Mouse (Mus musculus) bone marrow macrophage, adult 2 months (primary cell): ENCODE data around the gene Gpr107.

Experiments used
- CTCF ChIP-seq: IDR thresholded peaks from 2 replicates; pipeline ENCODE4 v1.5.1; 2012; ENCODE audit warnings: low read depth, mild to moderate bottlenecking, low read length, moderate library complexity
- POLR2A ChIP-seq: IDR thresholded peaks from 2 replicates; pipeline ENCODE4 v1.6.1; 2012; ENCODE audit warnings: mild to moderate bottlenecking, low read depth, low read length, borderline replicate concordance

DNA sequence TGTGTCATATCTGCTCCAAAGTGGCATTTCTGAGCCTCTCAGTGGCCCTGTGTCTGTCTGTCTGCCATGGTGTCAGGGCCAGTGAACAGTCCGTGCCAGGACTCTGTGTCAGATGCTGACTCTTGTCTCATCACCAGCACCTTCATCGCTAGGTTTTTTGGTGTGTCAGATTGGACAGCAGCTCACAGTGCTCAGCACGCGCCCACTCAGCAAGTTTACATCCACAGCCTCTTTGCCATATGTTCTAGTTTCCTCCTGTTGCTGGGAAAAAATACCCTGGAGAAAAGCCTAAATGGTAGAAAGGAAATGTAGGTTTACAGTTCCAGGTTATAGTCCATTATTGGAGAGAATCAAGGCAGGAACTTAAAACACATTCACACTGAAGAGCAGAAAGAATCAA is 46.5 kb downstream of the Gpr107 start:
- no peak for TF ChIP-seq CTCF
- TF ChIP-seq POLR2A: no peak
